Mouse (Mus musculus) skeletal muscle tissue, postnatal 0 days (tissue): Measurements from ENCODE around the gene Plet1. TPM values are rescaled to one million over a fixed set of nuclear protein-coding genes. Genes with fewer than 3 reads are reported as not detected.

Experiments
- polyA plus RNA-seq: library from polyadenylated mRNA; unstranded; fragments of >200 nt; fragmentation: Nextera tagmentation; extraction: Ambion mirVana; gene quantifications from 2 replicates; pipeline ENCODE4 v1.2.1, GENCODE M21; 2015

The Plet1 gene
- polyA plus RNA-seq, result 0.19 and 0.72 TPM in 2 replicates

DNA sequence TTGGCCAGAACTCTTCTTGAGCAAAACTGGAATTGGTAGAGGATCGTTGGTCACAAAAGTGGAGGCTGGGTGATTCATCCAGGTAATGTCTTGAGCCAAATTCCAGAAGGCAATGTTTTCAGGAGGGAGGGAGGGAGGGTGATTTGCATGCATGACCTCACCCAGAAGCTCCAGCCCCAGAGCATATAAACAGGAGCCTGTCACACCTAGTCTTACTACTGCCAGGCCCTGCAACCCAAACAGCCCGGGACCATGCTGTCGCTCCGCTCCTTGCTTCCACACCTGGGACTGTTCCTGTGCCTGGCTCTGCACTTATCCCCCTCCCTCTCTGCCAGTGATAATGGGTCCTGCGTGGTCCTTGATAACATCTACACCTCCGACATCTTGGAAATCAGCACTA, at the start of gene Plet1:
Plet1 (plus strand) TSS at position 215 of the 400 bp plus-strand sequence.

GRCm38 (mm10) chr9:50528293-50528892, 34.1 kb downstream of the Plet1 start, which contains the start of gene Pts:
Gene Pts (minus strand): TSS chr9:50528724.

DNA sequence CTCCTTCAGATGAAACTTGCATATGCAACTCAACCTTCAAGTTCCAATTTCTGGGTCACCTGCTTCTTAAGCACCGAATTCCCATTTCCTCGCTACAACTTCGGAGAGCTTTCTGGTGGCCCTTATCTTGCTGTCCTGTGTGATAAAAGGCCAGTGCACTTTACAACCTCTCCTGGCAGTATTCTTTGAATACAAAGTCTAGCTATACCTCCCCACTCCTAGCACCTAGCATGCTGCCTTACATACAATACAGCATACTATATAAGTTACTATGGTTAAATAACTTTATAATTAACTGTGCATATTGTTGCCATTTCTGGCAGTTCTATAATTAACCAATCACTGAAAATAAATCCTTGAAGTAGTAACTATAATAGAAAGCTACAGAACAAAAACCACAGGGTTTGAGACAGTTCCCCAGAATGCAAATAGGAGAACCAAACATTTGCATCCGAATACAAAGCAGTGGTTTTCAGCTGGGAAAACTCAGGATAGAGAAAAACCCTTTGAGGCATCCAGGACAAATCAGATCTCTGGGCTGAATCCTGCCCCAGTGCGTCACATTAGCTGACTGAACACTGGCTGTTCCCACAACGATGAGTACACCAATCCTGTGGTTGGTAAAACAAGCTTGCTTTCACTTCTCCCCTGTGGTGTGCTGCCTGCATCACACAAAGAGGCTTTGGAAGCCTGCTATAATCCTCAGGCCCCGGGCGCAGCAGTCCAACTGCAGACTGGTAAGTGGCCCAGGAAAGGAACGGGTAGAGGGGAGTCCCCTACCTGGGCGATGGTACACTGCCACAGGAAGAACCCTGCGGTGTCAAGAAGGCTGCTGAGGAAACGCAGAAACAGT, 60.1 kb downstream of the Plet1 start, which contains the start of gene Il18:
Il18 (plus strand) TSS at position 587 of the 853 bp plus-strand sequence.

DNA sequence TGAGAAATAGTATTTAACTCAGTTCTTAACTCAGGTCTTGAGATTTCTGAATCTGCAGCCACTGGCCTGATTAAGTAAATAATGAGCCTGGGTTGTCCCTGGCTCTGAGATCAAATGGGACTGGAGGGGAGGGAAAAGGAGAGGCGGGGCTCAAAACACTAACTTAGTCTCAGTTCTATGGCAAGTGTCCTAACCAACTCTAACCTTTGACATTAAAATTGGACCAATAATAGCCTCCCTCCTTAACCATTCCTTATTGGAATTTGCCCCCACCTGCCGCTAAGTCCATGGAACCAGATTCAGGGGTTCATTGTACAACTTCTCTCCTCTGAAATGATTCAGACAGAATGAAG, 60.7 kb downstream of the Plet1 start, which contains the start of gene Bco2:
Bco2 (minus strand) TSS at position 88 of the 353 bp plus-strand sequence.

Other genes starting within 250 kb of the Plet1 start
- 135 and 175 TPM in 2 replicates for gene Rpl10-ps3, start 149.6 kb upstream of the Plet1 start, polyA plus RNA-seq
- gene Pts, start 34.2 kb downstream of the Plet1 start, polyA plus RNA-seq, result 51.1 and 58.1 TPM in 2 replicates
- 4.8 and 8.2 TPM in 2 replicates for gene Il18, start 60.3 kb downstream of the Plet1 start, polyA plus RNA-seq
- gene Bco2, start 60.7 kb downstream of the Plet1 start, polyA plus RNA-seq, result 0.17 and 0.19 TPM in 2 replicates
- not detected in 2 replicates for gene Tex12, start 66.8 kb downstream of the Plet1 start, polyA plus RNA-seq
- 647 and 653 TPM in 2 replicates for gene Sdhd, start 109.3 kb downstream of the Plet1 start, polyA plus RNA-seq
- gene Timm8b, start 109.4 kb downstream of the Plet1 start, polyA plus RNA-seq, result 233 and 251 TPM in 2 replicates
- gene Pih1d2, start 122.8 kb downstream of the Plet1 start, polyA plus RNA-seq, result 0.77 and 1.0 TPM in 2 replicates
- gene Nkapd1, start 122.9 kb downstream of the Plet1 start, polyA plus RNA-seq, result 11.4 and 11.5 TPM in 2 replicates
- gene Dlat, start 165.3 kb downstream of the Plet1 start, polyA plus RNA-seq, result 152 and 165 TPM in 2 replicates
- 5.2 and 6.3 TPM in 2 replicates for gene Dixdc1, start 245.0 kb downstream of the Plet1 start, polyA plus RNA-seq